Mouse (Mus musculus) left cerebral cortex, adult 9 months (tissue): ENCODE data around the gene Ces1e.

ENCODE experiments used
- DNase-seq, 2 experiments: peaks; one replicate each; pipeline ENCODE4 v3.0.0; 2022; ENCODE audit warnings: low spot score in 2 of 2

The Ces1e gene

DNA sequence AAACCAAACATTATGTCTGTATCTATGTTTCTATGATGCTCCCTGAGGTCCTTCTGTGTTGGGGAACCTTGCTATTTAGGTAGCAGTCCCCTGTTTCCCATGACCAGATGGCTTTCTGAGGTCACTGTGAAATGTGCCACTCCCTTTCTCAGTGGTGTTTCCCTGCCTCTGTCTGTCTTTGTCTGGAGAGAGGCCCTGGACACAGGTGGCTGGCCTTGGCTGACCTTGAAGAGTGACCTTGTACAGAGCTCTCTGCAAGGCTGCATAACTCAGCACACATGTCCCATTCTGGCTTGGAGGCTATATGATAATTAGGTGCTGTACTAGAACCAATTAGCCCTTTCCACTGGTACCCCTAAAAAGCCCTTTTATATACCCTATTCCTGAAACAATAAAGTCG lies 52.8 kb downstream of the Ces1e start:
- DNase-seq = no peak

DNA sequence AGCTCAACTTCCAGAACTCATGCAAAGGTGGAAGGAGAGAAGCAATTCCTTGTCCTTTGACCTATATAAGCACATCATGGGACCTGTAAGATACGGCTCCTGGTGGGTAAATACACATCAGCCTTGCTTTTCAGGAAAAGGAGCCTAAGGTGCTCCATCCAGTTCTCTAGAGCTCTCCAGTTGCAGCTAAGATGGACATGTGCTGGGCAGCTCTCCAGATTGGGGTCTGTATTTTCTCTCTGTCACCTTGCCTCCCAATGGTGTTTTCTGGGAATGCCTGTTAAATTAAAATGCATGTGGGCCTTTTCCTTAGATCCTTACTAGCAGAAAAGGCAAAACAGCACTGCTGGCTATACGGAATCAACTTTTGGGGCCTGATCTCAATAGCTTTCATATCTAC lies 54.9 kb downstream of the Ces1e start:
- DNase-seq = no peak

GRCm38 (mm10) chr8:93171846-93172590 lies 57.4 kb downstream of the Ces1e start:
- DNase-seq = no peak

DNA sequence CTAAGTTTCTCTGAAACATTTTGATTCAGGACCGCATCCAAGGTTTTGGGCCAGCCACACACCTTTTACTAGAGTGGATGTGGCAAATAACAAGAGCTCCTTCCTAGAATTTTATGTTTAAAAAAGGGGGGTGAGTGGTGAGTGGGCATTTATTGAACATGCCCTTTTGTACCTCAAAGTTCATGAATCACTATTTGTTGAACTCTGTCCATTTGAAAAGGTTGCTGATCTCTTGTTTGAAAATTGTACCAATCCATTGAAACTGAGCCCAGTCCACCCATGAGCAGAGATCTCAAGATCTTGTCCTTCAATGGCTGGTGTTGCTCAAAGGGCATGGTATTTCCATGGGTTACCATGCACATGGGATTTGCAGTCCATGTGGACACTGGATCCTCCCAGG lies 66.1 kb downstream of the Ces1e start:
- no peak for DNase-seq

- no peak for DNase-seq
Measured at GRCm38 (mm10) chr8:93151401-93151800, 78.0 kb downstream of the Ces1e start.
